Mouse (Mus musculus): ENCODE data around the gene St3gal2.

- TF ChIP-seq TBP (conservative IDR thresholded peaks at IDR 0.05; ENCODE audit: low read depth, low read length) (no peak), NELFE (IDR thresholded peaks at IDR 0.05; ENCODE audit: low read depth, low read length) (no peak), TCF12 (IDR thresholded peaks at IDR 0.05; ENCODE audit: low read depth, low read length) (no peak), CTCF (conservative IDR thresholded peaks at IDR 0.05 in 1 of 2, IDR thresholded peaks at IDR 0.05 in 1 of 2; ENCODE audit: low read depth in 2 of 2, low read length in 2 of 2) (no peak), RCOR1 (conservative IDR thresholded peaks at IDR 0.05; ENCODE audit: low read depth, low read length) (no peak), MAZ (IDR thresholded peaks at IDR 0.05; ENCODE audit: low read depth, low read length) (no peak), POLR2A (IDR thresholded peaks at IDR 0.05; ENCODE audit: low read depth, low read length) (no peak), USF1 (IDR thresholded peaks at IDR 0.05; ENCODE audit: low read depth, low read length) (no peak), SIN3A (IDR thresholded peaks at IDR 0.05; ENCODE audit: low read length) (no peak)
Measured at GRCm38 (mm10) chr8:110945716-110946115, 26.0 kb downstream of the St3gal2 start.
